Mouse (Mus musculus) urinary bladder, adult 2 months (tissue): ENCODE measurements around the gene Glce. TPM values are rescaled to one million over a fixed set of nuclear protein-coding genes. Genes with fewer than 3 reads are reported as not detected.

Experiments used
- DNase-seq: peaks from one replicate; pipeline ENCODE4 v3.0.0; 2022; ENCODE audit warnings: low spot score
- polyA plus RNA-seq: library from polyadenylated mRNA; depleted of rRNA; stranded (reverse); fragments of >200 nt; gene quantifications from 2 replicates; pipeline ENCODE4 v1.2.3, GENCODE M21; 2012

The Glce gene
- polyA plus RNA-seq, 1 experiment = 11.1 TPM

GRCm38 (mm10) chr9:62123496-62123895 is 1.0 kb upstream of the Glce start:
- DNase-seq = no peak

GRCm38 (mm10) chr9:62121551-62122447 is 656 bp downstream of the Glce start:
- DNase-seq = peak; percentile 28

- DNase-seq = no peak
These were observed 3.7 kb downstream of the Glce start for GRCm38 (mm10) chr9:62118754-62119153.

- DNase-seq = no peak
These were observed 6.6 kb downstream of the Glce start for GRCm38 (mm10) chr9:62115826-62116225.

GRCm38 (mm10) chr9:62096603-62097002 is 25.9 kb downstream of the Glce start:
- DNase-seq = no peak

- DNase-seq = no peak
These were observed 30.9 kb downstream of the Glce start for GRCm38 (mm10) chr9:62091604-62092003.

GRCm38 (mm10) chr9:62085548-62085947 is 36.9 kb downstream of the Glce start:
- DNase-seq = no peak

- DNase-seq = no peak
These were observed 37.6 kb downstream of the Glce start for GRCm38 (mm10) chr9:62084896-62085295.

- DNase-seq = no peak
These were observed 39.5 kb downstream of the Glce start for GRCm38 (mm10) chr9:62082986-62083385.

GRCm38 (mm10) chr9:62081542-62081941 is 40.9 kb downstream of the Glce start:
- DNase-seq = no peak

GRCm38 (mm10) chr9:62080028-62080760 is 42.3 kb downstream of the Glce start:
- no peak for DNase-seq

GRCm38 (mm10) chr9:62062234-62062633 is 60.2 kb downstream of the Glce start:
- DNase-seq = no peak

- DNase-seq = no peak
These were observed 62.0 kb downstream of the Glce start for GRCm38 (mm10) chr9:62060431-62060830.

GRCm38 (mm10) chr9:62059941-62060340 is 62.5 kb downstream of the Glce start:
- no peak for DNase-seq

- no peak for DNase-seq
These were observed 64.5 kb downstream of the Glce start for GRCm38 (mm10) chr9:62057881-62058506.

- no peak for DNase-seq
These were observed 66.2 kb downstream of the Glce start for GRCm38 (mm10) chr9:62056206-62056605.

- no peak for DNase-seq
These were observed 71.7 kb downstream of the Glce start for GRCm38 (mm10) chr9:62050801-62051200.

GRCm38 (mm10) chr9:62049166-62049565 is 73.3 kb downstream of the Glce start:
- no peak for DNase-seq

GRCm38 (mm10) chr9:62042167-62042566 is 80.3 kb downstream of the Glce start:
- no peak for DNase-seq

- DNase-seq = peak; percentile 66
These were observed 82.3 kb downstream of the Glce start for GRCm38 (mm10) chr9:62040008-62040608.

- no peak for DNase-seq
These were observed 86.6 kb downstream of the Glce start for GRCm38 (mm10) chr9:62035806-62036205.

GRCm38 (mm10) chr9:62032206-62032605 is 90.2 kb downstream of the Glce start:
- DNase-seq = no peak
